Mouse (Mus musculus) myocyte (in vitro differentiated cells): ENCODE results near the gene Pttg1.

Experiments
- MYOG ChIP-seq, 3 experiments: IDR thresholded peaks; one replicate each; pipeline ENCODE4 v1.6.1; 2011; ENCODE audit warnings: control low read depth in 2 of 3, low read depth in 2 of 3, mild to moderate bottlenecking in 2 of 3; ENCODE audit not compliant: insufficient read length in 2 of 3, control insufficient read depth in 1 of 3, insufficient read depth in 1 of 3
- POLR2A ChIP-seq: IDR thresholded peaks from one replicate; pipeline ENCODE4 v1.6.1; 2011; ENCODE audit warnings: low read depth, mild to moderate bottlenecking, control low read depth, moderate library complexity; ENCODE audit not compliant: insufficient read length

- TF ChIP-seq MYOG (IDR thresholded peaks at IDR 0.05; ENCODE audit: control insufficient read depth in 1 of 3, insufficient read depth in 1 of 3, insufficient read length in 2 of 3, low read depth in 2 of 3): no peak
- TF ChIP-seq POLR2A: no peak
Measured at GRCm38 (mm10) chr11:43400131-43400530, 25.9 kb downstream of the Pttg1 start.
